Mouse (Mus musculus) skeletal muscle tissue, adult 2 months (tissue): Measurements from ENCODE around the gene Zfp973.
"Not testable (repeated sequence)": the region's sequence is repeated elsewhere in the genome, so short reads cannot be mapped to it uniquely, and the experiment has no call there.

Experiments used
- DNase-seq: peaks from one replicate; pipeline ENCODE4 v3.0.0-alpha.2; 2012; ENCODE audit warnings: low read depth, low spot score

Gene Zfp973

GRCm38 (mm10) chr2:176670222-176670621, at the start of gene Zfp973:
Gene Zfp973, plus strand, starts transcription at chr2:176670522.
- not testable (repeated sequence) for DNase-seq

GRCm38 (mm10) chr2:176636244-176636643, 34.1 kb upstream of the Zfp973 start, which contains the start of gene Gm14308:
Gene Gm14308, minus strand, starts transcription at chr2:176636344.
- not testable (repeated sequence) for DNase-seq

GRCm38 (mm10) chr2:176708051-176708450, 37.7 kb downstream of the Zfp973 start, which contains the start of gene Gm14305:
Gene Gm14305, plus strand, starts transcription at chr2:176708328.
- DNase-seq, result not testable (repeated sequence)
